Mouse (Mus musculus) liver (tissue): ENCODE measurements around the gene Aplnr.

Experiments used
- DNase-seq: peaks from one replicate; pipeline ENCODE4 v3.0.0-alpha.2; 2020; ENCODE audit warnings: mixed read lengths

Gene Aplnr

DNA sequence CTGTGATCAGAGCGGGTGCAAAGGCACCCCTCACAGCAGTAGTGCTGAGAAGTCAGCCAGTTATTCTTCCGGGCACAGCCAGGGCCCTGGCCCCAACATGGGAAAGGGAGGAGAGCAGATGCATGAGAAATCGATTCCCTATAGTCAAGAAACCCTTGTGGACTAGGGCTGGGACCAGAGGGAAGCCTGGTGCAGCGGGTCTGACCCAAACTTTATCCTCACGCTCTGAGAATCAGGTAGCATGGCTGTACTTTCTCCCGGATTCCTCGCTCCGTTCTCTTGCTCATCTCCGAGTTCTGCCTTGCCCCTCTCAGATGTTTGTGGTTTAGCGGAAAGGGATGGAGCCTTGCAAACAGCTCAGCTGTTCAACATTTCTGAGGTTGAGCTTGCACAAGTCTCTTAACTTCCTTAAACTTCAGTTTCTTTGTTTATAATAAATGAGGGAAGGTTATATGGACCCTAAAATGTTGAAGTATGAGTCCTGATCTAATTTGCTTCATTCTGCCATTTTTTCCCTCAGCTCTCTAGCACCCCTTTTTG is 1.6 kb downstream of the Aplnr start:
- no peak for DNase-seq

DNA sequence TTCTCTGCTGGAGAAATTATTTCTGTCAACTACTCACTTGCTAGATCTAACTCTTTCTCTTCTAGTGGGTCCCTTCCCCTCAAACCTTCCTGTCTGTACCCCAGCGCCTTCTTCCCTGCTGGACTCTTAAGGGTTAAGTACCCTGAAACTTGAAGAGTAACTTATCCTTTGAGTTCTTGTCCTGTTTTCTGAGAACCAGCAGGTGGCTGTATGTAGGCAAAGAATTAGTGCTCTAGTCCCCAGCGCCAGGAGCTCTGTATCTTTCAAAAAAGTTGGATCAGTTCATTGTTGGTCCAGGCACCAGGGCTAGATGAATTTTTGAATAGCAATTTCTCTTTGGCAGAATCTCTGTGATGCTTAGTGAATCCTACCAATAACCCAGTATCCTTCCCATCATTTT is 2.1 kb downstream of the Aplnr start:
- no peak for DNase-seq

DNA sequence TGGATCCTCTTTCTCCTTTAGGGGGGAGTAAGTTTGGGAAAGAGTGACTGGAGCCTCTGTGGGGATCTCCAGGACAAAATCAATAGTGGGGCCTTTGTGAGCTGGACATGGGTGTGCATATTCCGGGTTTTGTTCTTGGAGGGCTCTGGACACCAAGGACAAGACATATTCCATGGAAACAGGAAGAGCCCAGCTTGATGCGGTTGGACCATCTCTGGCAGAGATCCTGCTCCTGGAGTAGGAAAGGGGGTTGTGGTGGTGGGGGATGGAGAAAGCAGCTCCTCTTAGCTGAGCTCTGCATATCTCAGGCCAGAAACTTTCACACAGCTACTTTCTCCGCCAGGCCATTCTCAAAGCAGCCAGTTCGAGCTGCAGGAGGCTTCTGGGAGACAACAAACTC is 3.4 kb downstream of the Aplnr start:
- no peak for DNase-seq

DNA sequence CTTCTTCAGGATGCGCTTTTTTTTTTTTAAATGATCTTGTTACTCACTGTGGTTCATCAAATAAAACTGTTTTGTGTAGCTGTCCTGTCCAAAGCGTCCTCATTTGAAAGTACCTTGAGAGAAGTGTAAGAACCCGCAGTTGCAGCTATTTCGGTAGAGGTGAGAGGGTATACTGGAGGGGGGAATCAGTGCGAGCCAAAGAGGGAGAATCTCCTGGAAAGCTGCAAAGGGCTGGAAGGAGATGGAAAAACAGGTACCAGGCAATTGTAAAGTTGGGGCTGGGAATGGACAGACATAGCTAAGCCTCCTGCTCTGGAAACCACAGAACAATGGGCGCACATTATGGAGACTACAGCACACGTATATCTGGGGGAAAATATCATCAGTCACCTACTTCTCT is 3.8 kb downstream of the Aplnr start:
- DNase-seq, result no peak

DNA sequence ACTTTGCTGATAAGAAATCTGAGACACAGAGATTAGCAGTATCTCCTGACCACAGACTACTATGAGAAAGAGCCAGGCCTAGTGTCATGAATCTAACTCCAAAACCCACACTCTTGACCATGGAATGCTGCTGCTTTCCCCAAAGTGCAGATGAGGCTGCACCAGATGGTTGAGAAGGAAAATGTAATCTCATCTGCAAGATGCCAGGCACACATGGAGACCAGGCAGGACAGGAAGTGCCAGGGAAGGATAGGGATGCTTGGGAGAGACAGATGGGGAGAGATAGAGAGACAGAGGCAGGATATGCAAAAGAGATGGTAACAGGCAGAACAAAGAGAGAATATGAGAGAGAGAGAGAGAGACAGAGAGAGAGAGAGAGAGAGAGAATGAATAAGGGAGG is 4.8 kb downstream of the Aplnr start:
- DNase-seq, result no peak

DNA sequence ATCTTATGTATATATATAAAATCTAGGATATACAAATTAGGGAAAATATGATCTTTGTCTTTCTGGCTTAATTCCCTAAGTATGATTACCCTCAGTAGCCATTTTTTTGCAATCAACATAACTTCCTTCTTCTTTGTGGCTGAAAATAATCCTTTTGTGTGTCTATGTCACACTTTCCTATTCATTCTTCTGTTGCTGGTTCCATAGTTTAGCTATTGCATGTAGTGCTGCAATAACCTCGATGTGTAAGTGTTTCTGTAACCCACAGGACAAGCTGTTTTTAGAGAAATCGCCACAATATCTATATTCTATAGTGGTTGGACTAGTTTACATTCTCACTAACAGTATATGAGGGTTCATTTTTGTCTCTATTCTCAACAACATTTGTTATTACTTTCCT is 8.9 kb downstream of the Aplnr start:
- DNase-seq, result no peak

DNA sequence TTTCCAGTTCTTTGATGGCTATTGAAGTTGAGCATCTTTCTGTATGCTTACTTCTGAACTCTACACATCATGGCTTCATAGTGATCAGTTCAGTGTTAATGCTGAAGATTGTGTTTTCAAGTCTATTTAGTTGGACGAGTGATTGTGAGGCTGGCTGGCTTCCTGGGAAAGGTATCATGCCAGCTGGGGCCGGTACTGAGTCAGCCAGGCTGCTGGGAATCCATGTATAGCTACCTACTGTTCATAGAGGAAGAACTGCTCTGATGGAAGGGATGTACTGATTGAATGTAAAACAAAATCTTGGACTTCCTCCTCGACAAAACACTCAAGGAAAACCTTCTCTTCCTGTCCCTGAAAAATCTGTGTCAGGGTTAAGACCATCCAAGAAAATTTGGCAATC is 9.3 kb downstream of the Aplnr start:
- DNase-seq, result no peak

DNA sequence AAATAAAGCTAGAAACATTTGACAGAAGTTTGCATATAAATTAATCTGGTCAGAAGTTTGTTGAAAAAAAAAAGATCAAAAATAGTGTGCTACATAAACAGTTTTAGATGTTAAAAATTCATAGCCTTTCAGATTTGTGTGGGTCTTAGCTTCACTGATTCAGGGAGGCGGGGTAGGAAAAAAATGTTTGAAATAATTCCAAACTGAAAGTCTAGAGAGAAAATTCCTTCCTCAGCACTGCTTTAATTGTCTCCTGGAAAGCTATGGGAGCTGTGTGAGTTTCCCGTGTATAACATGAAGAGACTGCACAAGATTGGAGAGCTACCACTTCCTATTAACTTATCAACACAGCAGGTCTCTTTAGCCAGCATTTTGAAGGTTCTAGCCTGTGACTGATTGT is 11.5 kb downstream of the Aplnr start:
- no peak for DNase-seq

DNA sequence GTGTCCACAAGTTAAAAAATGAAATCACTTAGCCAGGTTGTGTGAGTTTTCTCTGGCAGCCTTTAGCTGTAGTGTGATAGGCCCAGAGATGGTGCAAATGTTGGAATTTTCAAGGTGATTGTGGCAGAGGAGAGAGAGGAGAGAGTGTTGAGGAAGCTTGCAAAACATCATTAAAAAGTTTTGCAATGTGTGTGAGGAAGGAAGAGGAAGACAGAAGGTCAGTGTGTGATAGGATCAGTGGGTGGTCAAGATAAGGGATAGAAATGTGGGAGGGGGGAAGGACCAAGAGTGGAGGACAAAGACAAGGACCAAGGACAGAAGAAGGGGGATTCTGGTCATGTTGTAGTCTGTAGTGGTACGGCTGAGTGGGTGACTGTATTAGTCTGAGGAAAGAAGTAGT is 14.3 kb downstream of the Aplnr start:
- no peak for DNase-seq

DNA sequence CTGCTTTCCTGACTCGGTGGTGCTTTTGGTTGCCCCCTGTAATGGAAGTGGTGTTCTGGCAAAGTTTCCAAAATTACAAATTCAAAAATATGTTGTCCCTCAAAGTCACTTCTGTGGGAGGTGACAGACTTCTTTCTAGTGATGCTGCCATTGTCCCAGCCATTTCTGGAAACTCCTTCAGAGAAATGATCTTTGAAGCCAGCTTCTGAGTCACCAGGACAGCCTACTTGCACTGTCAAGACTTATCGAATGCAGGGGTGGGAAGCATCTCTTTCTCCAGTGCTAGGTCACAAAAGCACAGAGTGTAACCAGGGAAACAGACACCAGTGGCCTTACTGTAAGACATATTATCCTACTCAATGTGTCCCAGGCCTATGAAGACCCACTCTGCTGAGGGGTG is 15.2 kb downstream of the Aplnr start:
- no peak for DNase-seq

DNA sequence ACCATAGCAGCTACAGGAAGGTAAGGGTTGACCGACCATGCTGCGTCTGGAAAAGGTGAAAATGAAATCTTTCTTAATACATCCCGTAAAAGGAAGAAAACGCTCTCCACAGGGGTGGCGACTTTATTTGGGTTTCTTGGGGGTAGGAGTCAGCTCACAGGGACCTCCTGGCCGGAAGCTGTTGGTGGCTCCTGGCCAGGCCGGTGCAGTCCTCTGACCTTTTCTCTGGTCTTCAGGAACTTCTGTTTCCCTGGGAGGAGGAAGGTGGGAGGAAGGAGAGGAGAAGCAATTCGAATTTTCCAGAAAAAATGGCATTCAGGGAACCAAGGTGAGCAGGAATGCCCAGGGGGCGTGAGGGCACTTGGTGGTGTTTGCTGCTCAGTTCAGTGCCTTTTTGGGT is 19.3 kb downstream of the Aplnr start:
- DNase-seq, result no peak

DNA sequence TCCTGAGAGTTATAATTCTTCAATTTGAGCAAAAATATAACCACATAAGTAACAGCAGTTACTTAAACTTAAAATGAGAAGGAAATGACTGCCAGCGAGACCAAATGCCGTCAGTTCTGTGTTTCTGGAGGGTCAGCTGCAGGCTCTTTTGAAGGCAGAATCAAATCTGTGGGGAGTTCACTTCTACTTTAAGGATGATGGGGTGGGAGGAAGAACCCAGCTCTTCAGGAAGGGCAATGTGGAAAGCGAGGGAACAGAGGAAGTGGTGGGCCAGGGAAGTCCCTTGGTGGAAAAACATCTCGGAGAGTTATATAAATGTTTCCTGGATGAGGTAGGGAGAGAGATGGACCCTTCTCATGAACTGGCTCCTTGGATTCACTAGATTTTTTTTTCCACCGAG is 20.1 kb downstream of the Aplnr start:
- DNase-seq, result no peak

DNA sequence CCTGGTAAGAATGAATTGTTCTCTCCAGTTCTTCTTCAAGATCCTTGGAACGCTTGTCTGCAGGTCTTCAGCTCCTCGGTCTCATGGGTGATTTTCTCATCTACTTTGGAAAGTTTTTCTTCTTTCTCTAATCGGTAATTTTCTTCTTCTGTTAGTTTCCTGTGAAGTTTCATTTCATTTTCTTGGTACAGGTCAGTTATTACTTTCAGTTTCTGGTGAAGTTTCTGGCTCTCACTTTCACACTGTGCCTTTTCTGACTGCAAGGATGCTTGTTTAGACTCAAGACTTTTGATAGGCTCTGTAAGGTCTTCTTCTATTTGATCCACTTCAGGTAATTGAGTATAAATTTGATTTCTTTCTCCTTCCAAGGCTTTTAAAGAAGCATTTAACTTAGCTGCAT is 21.4 kb downstream of the Aplnr start:
- no peak for DNase-seq

DNA sequence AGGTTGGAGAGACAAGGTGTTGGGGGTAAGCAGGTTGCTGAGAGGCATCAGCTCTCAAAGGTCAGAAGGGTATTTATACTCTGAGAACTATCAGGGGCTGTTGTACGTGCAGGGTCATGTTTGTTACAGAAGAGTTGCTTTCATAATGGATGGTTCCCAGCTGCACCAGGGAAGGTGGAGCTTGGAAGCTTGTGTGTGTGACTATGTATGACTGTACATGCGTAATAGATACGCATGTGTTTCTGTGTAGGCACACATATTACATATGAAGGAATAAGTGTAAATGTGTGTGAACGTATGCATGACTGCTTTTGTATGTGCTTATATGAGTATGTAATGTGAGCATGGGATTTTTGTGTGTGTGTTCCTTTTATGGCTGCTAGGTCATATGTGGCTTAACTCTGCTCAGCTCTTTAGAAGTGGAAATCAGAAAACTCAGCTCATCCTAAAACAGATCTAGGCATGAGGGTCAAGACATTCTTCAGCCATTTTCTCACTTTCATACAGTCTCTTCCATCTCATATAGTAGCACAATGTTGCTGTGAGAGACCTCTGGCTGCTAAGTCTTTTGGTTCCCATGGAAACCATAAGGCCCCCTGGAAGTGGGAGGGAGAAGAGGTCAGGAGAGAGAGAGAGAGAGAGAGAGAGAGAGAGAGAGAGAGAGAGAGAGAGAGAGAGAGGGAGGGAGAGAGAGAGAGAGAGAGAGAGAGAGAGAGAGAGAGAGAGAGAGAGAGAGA is 25.0 kb downstream of the Aplnr start:
- DNase-seq, result no peak

DNA sequence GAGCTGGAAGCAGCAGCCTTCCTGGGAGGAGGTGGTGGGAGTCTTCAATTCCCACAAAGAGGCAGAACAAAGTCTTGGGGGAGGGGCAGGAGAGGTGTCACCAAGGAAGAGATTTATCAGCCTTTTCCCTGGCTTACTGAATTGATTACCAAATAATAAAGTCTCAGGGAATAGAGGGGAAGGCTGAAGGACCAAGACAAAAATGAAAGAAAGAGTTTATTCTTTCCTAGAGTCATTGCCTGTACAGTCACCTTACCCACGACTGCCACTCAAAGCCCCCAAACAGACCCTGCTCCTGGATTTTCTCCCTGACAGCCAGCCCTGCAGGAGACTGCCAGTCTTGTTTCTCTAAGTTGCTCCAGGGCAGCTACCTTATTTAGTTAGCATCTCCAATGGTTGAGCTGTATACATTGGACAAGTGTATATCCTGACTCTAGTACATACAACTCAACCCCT is 25.6 kb downstream of the Aplnr start:
- DNase-seq, result no peak

DNA sequence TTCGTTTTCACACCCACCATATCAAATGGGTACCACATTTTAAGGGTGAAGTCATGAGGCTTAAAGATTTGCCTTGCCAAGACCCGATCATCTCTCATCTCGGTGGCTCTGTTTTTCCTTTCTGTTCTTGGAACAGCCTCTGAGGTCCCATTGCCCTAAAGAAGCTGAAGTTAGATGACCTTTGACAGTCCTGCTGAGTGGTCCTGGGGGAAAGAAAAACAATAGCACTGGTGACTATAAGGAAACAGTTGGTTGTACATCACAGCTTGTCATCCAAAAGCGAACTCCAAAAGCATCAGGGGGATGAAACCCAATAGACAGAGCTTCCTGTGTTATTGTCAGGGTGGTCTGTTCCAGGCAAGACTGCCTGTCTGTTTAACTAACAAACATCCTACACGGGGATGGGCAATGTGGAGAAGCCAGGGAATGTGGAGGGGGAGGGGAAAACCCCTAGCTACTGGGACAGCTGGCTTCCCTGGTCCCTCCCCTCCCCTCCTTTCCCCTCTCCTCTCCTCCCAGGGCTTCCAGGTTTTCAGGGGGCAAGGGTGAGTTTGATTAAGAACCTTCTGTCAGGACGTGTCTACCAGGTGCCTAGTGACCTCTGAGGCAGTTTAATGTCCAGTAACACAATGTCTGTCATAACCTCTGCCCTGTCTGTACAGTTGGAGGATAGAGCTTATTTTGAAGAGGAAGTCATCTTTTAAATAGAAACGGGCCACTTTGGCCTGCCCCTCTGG is 27.5 kb downstream of the Aplnr start:
- DNase-seq, result peak; percentile 5

DNA sequence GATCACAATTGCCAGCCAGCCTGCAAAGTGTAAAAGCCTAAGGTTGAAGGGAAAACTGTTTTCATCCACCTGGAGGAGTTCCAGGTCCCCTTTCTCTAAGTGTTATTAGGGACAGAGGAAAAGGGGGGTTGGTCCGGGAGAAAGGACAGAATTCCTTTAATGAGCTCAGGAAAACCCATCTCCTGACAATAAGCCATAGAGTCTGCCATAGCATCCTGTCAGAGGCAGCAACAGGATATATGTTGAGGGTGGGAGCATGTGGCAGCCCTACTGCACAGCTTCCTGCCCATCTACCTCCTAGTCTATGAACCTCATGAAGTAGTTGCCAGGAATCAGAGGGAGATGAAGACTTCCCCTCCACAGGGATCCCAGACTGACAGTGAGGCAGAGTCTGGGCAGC is 31.6 kb downstream of the Aplnr start:
- DNase-seq, result no peak

DNA sequence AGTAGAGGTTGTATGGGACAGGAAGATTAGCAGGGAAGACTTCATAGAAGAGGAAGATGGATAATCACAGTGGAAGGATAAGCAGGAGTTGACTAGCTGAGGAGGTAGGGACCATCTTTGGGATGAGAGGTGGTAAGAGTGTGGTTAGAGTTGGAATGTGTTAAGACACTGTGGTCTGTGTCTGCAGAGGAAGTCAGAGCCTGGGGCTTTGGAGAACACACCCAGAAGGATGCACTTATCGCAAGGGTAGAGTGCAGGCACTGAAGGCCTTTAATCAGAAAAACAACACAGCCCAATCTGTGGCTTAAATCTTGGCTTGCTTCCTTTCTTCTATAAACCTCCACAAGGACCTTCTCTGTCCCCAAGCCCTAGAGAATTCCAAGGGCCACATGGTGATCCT is 32.3 kb downstream of the Aplnr start:
- DNase-seq, result no peak

DNA sequence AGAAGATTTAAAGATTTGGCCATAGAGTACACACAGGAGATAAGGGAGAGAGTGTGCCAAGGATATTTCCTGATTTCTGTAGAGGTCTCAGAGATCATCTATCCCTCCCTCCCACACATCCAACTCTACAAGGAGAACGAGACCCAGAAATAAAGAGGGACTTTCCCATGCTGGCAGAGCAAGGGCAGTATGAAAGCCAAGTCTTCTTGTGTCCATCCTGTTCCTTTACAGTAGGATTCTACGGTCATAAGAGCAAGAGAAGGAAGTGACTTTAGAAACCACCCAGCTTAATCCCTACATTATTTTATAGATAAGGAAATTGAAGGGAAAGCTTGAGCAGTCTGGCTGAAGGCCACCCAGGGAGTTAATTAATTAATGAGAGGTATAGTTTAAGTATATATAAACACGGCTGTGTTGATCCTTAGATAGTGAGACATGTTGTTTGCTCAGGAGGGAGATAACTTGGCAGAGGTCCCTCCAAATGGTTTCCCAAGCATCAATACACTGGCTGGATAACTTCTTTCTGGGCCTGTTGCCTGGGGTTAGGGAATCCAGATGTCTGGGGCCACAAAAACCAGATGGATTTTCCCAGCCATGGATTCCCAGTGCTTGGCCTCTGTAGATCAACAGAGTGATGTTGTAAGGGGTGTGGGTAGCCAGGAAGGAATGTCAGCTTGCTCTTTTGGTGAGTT is 36.2 kb downstream of the Aplnr start:
- DNase-seq, result no peak

DNA sequence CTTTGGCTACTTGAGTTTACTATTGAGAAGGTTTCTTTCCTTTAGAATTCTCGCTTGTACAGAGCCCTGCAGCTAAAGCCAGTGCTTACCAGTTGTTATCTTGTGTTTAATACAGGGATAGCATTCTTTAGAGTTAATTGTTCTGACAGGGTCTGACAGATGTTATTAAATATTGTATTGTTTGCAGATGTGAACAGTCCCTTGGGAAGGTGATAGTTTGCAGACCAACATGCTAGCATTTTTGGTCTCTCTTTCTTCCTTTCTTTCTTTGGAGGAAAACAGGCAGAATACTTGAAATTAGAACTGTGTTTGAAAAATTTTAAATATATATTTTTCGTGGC is 36.7 kb downstream of the Aplnr start:
- no peak for DNase-seq

DNA sequence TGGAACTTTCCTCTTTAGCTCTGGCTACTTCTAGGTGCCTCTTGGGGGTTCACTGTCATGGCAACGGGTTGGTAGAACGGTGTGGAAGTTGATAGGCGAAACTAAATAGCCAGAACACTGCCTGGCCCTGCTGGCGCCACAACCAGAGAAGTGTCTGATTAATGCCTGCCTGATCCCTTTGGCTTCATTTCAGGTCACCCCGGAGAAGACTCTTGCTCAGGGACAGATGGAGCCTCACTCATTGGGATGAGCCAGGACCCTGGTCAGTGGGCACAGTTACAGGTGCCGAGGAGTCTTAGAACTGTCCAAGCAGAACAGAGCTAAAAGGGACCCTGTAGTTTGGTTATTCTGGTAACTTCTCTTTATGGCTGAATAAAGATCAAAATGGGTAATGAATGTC is 37.5 kb downstream of the Aplnr start:
- no peak for DNase-seq

DNA sequence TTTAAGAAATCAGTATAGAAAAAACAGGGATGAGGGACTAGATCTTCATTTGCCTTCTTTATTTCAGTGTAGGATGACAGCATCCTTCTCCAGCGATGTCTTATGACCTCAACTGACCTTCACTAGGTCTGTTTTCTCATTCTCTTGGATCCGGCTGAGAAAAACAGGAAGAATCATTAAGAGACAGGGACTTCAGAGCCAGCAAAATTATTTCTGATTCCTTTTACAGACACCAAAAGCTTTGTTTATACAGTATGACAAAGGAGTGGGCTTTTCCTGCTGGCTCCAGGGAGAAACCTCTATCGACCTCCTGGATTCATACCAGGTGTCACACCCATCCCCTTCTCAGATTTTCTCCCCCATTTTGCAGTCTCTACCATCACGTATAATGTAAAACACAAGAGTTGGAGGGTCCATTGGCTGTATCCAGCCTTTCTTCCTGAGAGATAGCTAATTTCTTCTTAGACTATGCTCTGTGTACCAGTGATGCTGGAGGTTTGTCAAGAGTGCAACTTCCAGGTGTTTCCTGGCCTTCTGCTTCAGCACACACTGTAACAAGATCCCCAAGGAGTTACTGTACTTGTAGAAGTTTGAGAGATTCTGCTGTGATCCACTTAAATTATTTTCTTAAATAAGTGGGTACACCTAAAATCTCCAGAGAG is 42.2 kb downstream of the Aplnr start:
- no peak for DNase-seq

DNA sequence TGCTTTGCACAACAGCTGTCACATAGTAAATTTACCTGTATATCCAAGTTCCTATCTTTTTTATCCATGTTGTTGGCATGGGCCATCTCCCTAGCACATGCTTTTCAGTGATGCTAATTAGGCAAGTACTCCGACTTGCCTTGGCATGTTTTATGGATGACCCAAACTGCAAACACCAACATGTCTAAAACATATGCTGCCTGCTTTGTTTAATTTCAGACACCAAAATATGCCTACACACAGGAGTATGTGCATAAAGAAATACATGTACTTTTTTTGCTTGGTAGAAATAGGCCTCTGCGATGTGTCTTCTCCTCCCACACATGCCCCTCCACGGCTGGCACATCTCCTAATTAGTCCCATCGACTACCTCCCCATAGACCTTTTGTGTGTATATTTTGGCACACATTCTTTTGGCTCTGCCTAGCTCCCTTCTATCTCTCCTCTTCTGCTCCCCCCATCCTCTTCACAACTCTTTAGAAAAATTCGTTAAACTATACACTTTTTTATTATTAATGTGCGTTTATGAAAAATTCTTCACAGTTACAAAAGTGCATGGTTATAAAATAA is 51.6 kb downstream of the Aplnr start:
- no peak for DNase-seq
